Mouse (Mus musculus) forebrain, embryonic 14.5 days (tissue): ENCODE results near the gene Pik3r1. TPM values are rescaled to one million over a fixed set of nuclear protein-coding genes. Genes with fewer than 3 reads are reported as not detected.

ENCODE experiments used
- ATAC-seq: fragments of 200-750 bp; cut with Nextera tagmentation; 2 replicates; pipeline ENCODE4 v1.8.0; 2017; ENCODE audit warnings: mild to moderate bottlenecking, moderate library complexity
- DNase-seq: peaks from one replicate; pipeline ENCODE4 v3.0.0-alpha.2; 2015; ENCODE audit warnings: low spot score
- H3K27ac ChIP-seq: fragments of 300-500 bp; sonication (generic); 2 replicates; pipeline ENCODE4 v1.5.1; 2014; ENCODE audit warnings: low read depth, mild to moderate bottlenecking, control low read depth, low read length, moderate library complexity
- H3K27me3 ChIP-seq: fragments of 300-500 bp; sonication (generic); replicated peaks from 2 replicates; pipeline ENCODE4 v1.6.1; 2014; ENCODE audit warnings: low read length, control low read depth, mixed read lengths; ENCODE audit not compliant: control insufficient read depth, insufficient read depth
- H3K36me3 ChIP-seq: fragments of 300-500 bp; sonication (generic); 2 replicates; pipeline ENCODE4 v1.6.1; 2014; ENCODE audit warnings: low read length, control low read depth; ENCODE audit not compliant: control insufficient read depth, insufficient read depth
- H3K4me1 ChIP-seq: fragments of 300-500 bp; sonication (generic); 2 replicates; pipeline ENCODE4 v1.6.1; 2014; ENCODE audit warnings: antibody characterized with exemption, low read length, control low read depth; ENCODE audit not compliant: control insufficient read depth, insufficient read depth
- H3K4me2 ChIP-seq: fragments of 300-500 bp; sonication (generic); 2 replicates; pipeline ENCODE4 v1.6.1; 2014; ENCODE audit warnings: mild to moderate bottlenecking, control low read depth, low read length
- H3K4me3 ChIP-seq: fragments of 300-500 bp; sonication (generic); 2 replicates; pipeline ENCODE4 v1.5.1; 2014; ENCODE audit warnings: low read depth, low read length, control low read depth
- H3K9ac ChIP-seq: fragments of 300-500 bp; sonication (generic); 2 replicates; pipeline ENCODE4 v1.6.1; 2014; ENCODE audit warnings: mild to moderate bottlenecking, low read length, control low read depth, moderate library complexity
- H3K9me3 ChIP-seq: fragments of 300-500 bp; sonication (generic); replicated peaks from 2 replicates; pipeline ENCODE4 v1.6.1; 2016; ENCODE audit warnings: low read length, control low read depth, mixed read lengths; ENCODE audit not compliant: control insufficient read depth
- WGBS: fragments of 180-500 bp; shearing (Covaris S2); extraction: QIAGEN DNeasy Blood & Tissue Kit; methylation state at CpG from one replicate; pipeline ENCODE4 v1.1.7; 2014; 5-methylcytosine and 5-hydroxymethylcytosine counted together
- polyA plus RNA-seq: library from polyadenylated mRNA; unstranded; fragments of >200 nt; fragmentation: Nextera tagmentation; extraction: Ambion mirVana; gene quantifications from 2 replicates; pipeline ENCODE4 v1.2.1, GENCODE M21; 2014

Pik3r1 gene
- polyA plus RNA-seq, 1 experiment from 2014 or later = 26.8 TPM

DNA sequence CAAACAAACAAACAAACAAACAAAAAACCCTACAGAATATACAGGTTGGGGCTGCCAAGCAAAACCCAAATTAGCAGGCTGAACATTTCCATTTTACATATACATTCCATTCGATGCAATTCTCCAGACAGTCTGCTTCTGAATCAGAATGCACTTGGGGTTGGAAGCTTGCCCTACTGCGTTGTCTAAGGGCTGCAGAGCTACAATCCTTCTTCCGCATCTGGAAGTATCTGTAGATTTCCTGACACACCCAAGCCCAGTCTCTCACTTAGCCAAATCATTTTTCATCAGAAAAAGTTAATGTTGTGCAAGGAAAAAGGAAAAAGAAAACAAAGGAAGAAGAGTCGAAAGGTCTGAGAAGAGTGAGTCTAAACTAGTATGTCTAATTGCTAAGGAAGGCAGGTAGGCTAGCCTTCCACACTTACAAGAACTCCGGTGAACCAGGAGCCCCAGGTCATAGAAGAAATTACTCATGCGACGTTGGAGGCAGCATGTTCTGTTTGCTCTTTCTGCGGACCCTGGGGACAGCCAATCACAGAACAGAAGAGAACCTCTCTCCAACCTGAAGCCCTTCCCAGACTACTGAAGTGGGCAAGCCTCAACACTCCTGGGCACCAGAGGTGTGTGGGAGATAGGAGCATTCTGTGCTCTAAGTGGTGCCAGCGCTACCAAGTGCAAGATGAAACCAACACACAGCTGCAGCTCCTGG lies 55.1 kb downstream of the Pik3r1 start:
- 93% methylated on average over 9 of the region's 9 CpGs for WGBS
- no peaks in the 10 kb centered on the region for H3K4me1 ChIP-seq

DNA sequence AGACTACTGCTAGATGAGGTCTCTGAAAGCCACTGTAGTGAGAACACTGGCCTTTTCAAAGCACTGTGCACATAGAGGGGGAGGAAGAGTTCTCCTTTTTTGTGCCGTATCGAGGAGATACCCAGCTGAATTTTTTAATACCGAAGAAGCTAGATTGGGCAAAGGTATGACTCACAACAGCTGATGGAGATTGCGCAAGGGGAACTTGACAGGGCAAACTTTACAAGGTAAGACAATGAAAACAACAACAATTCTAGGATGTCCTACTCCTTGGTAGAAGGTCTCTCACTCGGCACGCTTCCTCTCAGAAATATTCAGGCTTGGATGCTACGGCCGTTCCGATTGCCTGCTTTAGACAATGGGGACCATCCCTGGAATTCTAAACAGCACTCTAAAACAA lies 55.9 kb downstream of the Pik3r1 start:
- no peaks in the 10 kb centered on the region for H3K27me3 ChIP-seq
- H3K4me2 ChIP-seq = no peak overlapping the region
- H3K36me3 ChIP-seq = peaks cover 9% of the 10 kb centered on the region; the same call in 1 of the 2 replicates
- H3K9ac ChIP-seq = no peak overlapping the region
- no peak overlapping the region for H3K27ac ChIP-seq
- ATAC-seq = no peak
- no peak overlapping the region for H3K4me3 ChIP-seq
- H3K9me3 ChIP-seq = no peaks in the 10 kb centered on the region
- WGBS = 93% methylated on average over 9 of the region's 9 CpGs
- no peaks in the 10 kb centered on the region for H3K4me1 ChIP-seq
- DNase-seq = no peak

More for the DNA sequence above, 55.1 kb downstream of the Pik3r1 start:
- ATAC-seq (no peak), DNase-seq (no peak)
- H3K27ac ChIP-seq = no peak overlapping the region
- peaks cover 8% of the 10 kb centered on the region; the same call in 1 of the 2 replicates for H3K36me3 ChIP-seq
- no peaks in the 10 kb centered on the region for H3K27me3 ChIP-seq
- H3K4me3 ChIP-seq = no peak overlapping the region
- H3K4me2 ChIP-seq = no peak overlapping the region
- no peak overlapping the region for H3K9ac ChIP-seq
- H3K9me3 ChIP-seq = no peaks in the 10 kb centered on the region

DNA sequence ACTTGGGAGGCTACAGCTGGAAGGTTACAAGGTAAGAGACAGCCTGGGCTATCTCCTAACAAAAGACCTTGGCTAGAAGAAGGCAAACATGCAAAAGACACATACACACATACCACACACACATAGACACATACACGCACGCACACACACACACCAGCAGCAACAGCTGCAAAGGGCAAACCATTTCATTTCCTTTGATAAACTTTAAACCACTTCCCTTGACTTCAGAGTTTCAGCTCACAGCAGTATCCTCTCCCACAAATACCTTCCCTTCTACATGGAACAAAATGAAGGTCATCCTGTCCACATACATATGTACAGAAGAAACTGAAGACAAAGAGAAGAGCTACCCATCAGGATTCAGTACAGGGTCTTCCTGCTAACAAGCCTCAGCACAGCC lies 56.7 kb downstream of the Pik3r1 start:
- H3K4me2 ChIP-seq = no peak overlapping the region
- H3K4me1 ChIP-seq = no peaks in the 10 kb centered on the region
- no peak overlapping the region for H3K27ac ChIP-seq
- peaks cover 13% of the 10 kb centered on the region; the same call in 1 of the 2 replicates for H3K36me3 ChIP-seq
- H3K4me3 ChIP-seq = no peak overlapping the region
- DNase-seq (no peak), ATAC-seq (no peak)
- no peaks in the 10 kb centered on the region for H3K27me3 ChIP-seq
- H3K9me3 ChIP-seq = no peaks in the 10 kb centered on the region
- no peak overlapping the region for H3K9ac ChIP-seq
- WGBS = 98% methylated on average over 2 of the region's 2 CpGs

DNA sequence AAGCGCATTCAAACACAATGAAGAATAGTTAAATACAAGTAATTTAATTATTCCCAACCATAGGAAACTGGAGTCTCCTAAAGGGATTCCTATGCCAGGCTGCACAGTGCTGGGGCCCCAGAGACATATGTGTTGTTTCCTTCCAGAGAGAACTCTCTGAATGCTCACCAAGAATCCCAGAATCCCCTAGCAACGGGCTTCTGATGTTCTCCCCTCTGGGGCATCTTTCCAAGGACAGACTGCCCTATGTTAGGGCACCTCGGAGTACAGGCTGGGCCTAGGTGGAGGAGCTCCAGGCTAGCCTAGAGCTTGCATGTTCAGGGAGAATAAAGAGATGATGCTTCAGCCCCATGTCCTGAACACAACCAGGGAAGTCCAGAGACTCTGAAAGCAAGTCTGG lies 58.2 kb downstream of the Pik3r1 start:
- no peak overlapping the region for H3K27ac ChIP-seq
- no peak overlapping the region for H3K9ac ChIP-seq
- WGBS = 71% methylated on average over 3 of the region's 3 CpGs
- no peak overlapping the region for H3K4me2 ChIP-seq
- DNase-seq = no peak
- no peaks in the 10 kb centered on the region for H3K9me3 ChIP-seq
- H3K4me3 ChIP-seq = no peak overlapping the region
- peaks cover 13% of the 10 kb centered on the region; the same call in 1 of the 2 replicates for H3K36me3 ChIP-seq
- H3K4me1 ChIP-seq = no peaks in the 10 kb centered on the region
- no peaks in the 10 kb centered on the region for H3K27me3 ChIP-seq
- ATAC-seq = no peak

DNA sequence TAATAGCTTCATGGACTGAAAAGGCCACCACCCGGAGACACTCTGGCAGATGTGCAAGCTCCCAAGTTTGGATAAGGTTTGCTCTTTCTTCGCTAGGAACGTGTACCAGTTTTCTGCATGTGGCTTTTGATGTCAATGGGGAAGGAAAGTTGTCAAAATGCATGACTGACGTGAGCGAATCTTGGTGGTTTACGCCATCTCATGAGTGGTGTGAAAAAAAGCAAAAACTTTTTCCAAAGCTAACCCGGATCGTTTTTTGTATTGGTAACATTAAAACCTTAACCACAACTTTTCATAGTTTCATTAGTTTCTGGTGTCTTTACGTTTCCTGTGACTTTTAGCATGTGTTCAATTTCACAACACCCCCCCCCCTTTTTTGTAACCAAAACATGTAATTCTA lies 60.8 kb downstream of the Pik3r1 start:
- Histone ChIP-seq H3K4me2 (no peak overlapping the region), H3K4me3 (no peak overlapping the region), H3K36me3 (peaks cover 13% of the 10 kb centered on the region; the same call in 1 of the 2 replicates), H3K27ac (no peak overlapping the region), H3K9ac (no peak overlapping the region), H3K27me3 (no peaks in the 10 kb centered on the region), H3K9me3 (no peaks in the 10 kb centered on the region), H3K4me1 (no peaks in the 10 kb centered on the region)
- ATAC-seq (no peak), DNase-seq (no peak)
- 91% methylated on average over 9 of the region's 9 CpGs for WGBS

DNA sequence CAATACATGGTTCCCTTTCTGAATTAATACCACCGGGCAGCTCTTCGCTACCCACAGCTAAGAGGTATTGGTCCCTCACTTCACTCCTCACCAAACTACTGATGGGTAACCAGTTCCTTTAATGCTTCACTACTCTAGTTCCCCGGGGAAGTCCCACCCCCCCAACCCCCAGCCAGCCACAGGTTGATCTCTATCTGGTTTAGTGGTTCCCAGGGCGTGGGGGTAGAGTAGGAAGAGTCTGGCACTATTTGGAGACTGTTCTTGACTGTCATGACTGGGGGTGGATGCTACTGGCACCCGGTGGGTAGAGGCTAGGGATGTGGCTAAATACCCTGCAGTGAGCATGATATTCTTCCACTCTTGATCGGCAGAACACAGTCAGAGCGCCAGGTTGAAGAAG lies 61.6 kb downstream of the Pik3r1 start:
- Histone ChIP-seq H3K9me3 (no peaks in the 10 kb centered on the region), H3K4me1 (no peaks in the 10 kb centered on the region), H3K27ac (no peak overlapping the region), H3K27me3 (no peaks in the 10 kb centered on the region), H3K36me3 (peaks cover 17% of the 10 kb centered on the region; the same call in 1 of the 2 replicates), H3K4me3 (no peak overlapping the region), H3K9ac (no peak overlapping the region), H3K4me2 (no peak overlapping the region)
- no peak for DNase-seq
- WGBS = 90% methylated on average over 7 of the region's 7 CpGs
- ATAC-seq = no peak

DNA sequence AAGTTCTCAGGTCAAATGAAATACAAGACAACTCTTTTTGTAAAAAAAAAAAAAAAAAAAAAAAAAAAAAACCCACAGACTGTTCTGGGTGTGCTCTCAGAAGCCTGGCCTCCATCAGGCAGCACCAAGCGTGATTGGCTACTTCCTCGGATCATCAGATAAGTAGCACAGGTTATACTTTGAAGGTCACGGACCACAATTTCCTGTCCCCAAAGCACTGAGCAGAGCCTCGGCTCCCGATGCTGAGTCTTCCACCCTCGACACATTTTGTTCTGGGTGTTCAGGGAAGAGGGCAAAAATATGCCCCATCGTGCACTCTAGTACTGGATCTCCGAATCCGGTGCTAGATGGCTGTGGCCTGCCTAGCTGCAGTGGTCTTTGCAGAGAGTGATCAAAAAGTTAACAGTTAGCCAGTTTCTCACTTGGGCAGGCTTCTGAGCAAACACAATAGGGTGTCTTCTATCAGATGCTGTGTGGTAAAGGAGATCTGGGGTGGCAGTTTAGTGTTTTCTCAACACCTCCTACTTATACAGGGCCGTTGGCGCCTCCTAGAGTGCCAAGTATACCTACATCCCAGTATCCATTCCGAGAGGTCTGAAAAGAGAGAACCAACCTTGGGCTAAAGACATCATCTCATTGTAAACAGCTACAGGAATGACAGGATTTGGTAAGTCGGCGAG lies 65.8 kb downstream of the Pik3r1 start:
- Histone ChIP-seq H3K4me1 (no peaks in the 10 kb centered on the region; the same call in 1 of the 2 replicates), H3K4me3 (no peak overlapping the region), H3K27ac (no peak overlapping the region), H3K36me3 (peaks cover 12% of the 10 kb centered on the region), H3K9me3 (no peaks in the 10 kb centered on the region), H3K27me3 (no peaks in the 10 kb centered on the region), H3K4me2 (no peak overlapping the region), H3K9ac (no peak overlapping the region)
- no peak for ATAC-seq
- WGBS = 94% methylated on average over 14 of the region's 14 CpGs
- no peak for DNase-seq

DNA sequence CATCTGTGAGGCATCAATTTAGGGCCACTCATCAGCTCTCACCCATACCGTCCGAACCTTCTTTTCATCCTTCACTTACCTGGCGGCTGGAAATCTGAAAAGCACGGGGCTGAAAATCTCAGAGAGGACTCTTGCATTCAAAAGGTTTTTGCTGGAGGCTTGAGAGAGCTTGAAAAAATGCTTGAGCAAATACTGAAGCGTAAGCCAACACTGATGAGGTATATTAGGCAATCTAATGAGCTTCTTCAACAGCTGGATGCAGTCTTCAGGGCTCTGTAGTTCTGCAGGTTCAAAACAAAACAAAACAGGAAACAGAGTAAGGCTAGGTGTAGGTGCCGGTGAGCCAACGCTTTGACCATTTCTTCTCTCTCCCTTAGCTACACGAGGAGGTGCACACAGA lies 66.4 kb downstream of the Pik3r1 start:
- Histone ChIP-seq H3K4me1 (no peaks in the 10 kb centered on the region; the same call in 1 of the 2 replicates), H3K27me3 (no peaks in the 10 kb centered on the region), H3K9ac (no peak overlapping the region), H3K9me3 (no peaks in the 10 kb centered on the region), H3K4me2 (no peak overlapping the region), H3K27ac (no peak overlapping the region), H3K36me3 (peaks cover 12% of the 10 kb centered on the region), H3K4me3 (no peak overlapping the region)
- WGBS = 88% methylated on average over 8 of the region's 8 CpGs
- ATAC-seq = no peak
- DNase-seq = no peak

DNA sequence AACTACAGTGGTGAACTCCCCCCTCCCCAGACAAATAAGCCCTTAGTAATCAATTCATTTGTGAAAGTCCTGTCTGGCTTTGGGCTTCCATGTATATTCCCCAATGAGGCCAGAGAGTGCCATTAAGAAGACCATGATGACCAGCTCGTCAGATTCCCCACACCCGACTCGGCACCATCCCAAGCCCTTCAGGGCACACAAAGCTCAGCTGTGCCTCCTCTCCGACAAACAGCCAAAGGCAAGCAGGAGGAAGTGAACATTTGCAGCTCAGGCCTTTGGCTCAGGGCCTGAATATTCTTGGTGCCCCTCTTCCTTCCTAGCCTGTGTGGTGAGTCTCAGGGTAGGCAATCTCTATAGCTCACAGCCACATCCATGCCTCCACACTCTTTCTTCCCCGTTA lies 68.3 kb downstream of the Pik3r1 start:
- WGBS = 73% methylated on average over 5 of the region's 5 CpGs
- no peaks in the 10 kb centered on the region for H3K9me3 ChIP-seq
- H3K4me2 ChIP-seq = no peak overlapping the region
- ATAC-seq (no peak), DNase-seq (no peak)
- H3K36me3 ChIP-seq = peaks cover 8% of the 10 kb centered on the region
- H3K27me3 ChIP-seq = no peaks in the 10 kb centered on the region
- H3K27ac ChIP-seq = no peak overlapping the region
- no peak overlapping the region for H3K9ac ChIP-seq
- no peak overlapping the region for H3K4me3 ChIP-seq
- H3K4me1 ChIP-seq = peaks cover 6% of the 10 kb centered on the region
